Mouse (Mus musculus) spleen, adult 2 months (tissue): ENCODE measurements around the gene Qtrt2.

Experiments used
- CTCF ChIP-seq: fragments of 200-500 bp; IDR thresholded peaks from 2 replicates; pipeline ENCODE4 v1.5.1; 2011; ENCODE audit warnings: mild to moderate bottlenecking, inconsistent platforms; ENCODE audit not compliant: insufficient read depth, insufficient read length, insufficient replicate concordance; ENCODE audit errors: extremely low read depth
- POLR2A ChIP-seq: fragments of 200-500 bp; IDR thresholded peaks from 2 replicates; pipeline ENCODE4 v1.6.1; 2011; ENCODE audit warnings: low read depth, low read length, inconsistent platforms

DNA sequence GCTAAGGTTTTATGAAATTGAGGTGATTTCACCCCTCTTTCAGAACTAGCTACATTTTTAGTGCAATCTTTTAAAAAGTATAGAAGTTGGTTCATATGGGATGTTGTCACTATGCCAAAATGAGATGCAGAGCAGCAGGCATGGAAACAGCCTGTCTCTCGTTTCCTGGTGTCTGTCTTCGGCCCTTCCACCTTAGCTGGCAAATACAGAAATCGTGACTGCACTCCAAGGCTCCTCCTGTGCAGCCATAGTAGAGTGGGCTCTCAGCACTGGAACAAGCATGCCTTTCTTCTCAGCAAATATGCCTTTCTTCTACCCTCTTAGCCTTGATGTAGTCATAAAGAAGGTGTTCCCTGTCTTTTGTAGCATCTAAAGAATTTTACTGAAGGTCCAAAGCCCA, 9.3 kb upstream of the Qtrt2 start:
- TF ChIP-seq POLR2A (no peak), CTCF (no peak)
